Mouse (Mus musculus) E14TG2a.4 (cell line): ENCODE data around the gene Gk2.

Experiments
- H3K27me3 ChIP-seq: 2 replicates; pipeline ENCODE4 v1.6.1; 2014; ENCODE audit warnings: low read length, control low read depth; ENCODE audit not compliant: insufficient read depth
- H3K36me3 ChIP-seq: 2 replicates; pipeline ENCODE4 v1.6.1; 2014; ENCODE audit warnings: low read length, control low read depth; ENCODE audit not compliant: insufficient read depth
- H3K4me1 ChIP-seq: replicated peaks from 2 replicates; pipeline ENCODE4 v1.6.1; 2014; ENCODE audit warnings: low read depth, low read length, control low read depth
- H3K4me3 ChIP-seq: replicated peaks from 2 replicates; pipeline ENCODE4 v1.5.1; 2014; ENCODE audit warnings: mild to moderate bottlenecking, low read length
- H3K9me3 ChIP-seq: 2 replicates; pipeline ENCODE4 v1.6.1; 2014; ENCODE audit warnings: low read length, control low read depth
- CTCF ChIP-seq: conservative IDR thresholded peaks from 2 replicates; pipeline ENCODE4 v1.5.1; 2014; ENCODE audit warnings: low read length
- NANOG ChIP-seq: IDR thresholded peaks from 2 replicates; pipeline ENCODE4 v1.6.1; 2014; ENCODE audit warnings: borderline replicate concordance, low read length, mixed read lengths
- POU5F1 ChIP-seq: IDR thresholded peaks from 2 replicates; pipeline ENCODE4 v1.6.1; 2014; ENCODE audit warnings: low read length, borderline replicate concordance

The Gk2 gene

DNA sequence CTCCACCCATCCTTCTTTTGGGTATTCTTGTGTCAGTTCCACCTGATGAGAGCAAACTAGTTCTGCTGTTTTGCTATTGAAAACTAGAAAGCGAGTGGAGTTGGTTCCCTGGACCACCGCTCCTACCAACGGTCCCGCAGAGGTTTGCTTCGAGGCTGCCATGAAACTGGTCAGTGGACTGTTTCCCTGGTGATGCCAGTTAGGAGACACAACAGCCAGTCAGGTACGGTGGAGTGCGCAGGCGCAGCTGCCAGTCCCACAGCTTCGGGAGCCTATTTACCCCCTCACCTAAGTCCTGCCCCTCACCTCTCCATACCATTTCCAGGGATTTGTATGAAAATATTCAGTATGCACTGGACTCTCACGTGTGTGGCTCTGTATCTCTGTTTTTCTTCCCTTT lies at the start of gene Gk2:
Gene Gk2 (minus strand): TSS at position 206 of the 400 bp plus-strand sequence.
- Histone ChIP-seq H3K36me3 (no peaks in the 10 kb centered on the region), H3K4me3 (no peak within 1 kb of the TSS)
- TF ChIP-seq CTCF = no peak
- no peak for TF ChIP-seq NANOG
- no peak for TF ChIP-seq POU5F1

DNA sequence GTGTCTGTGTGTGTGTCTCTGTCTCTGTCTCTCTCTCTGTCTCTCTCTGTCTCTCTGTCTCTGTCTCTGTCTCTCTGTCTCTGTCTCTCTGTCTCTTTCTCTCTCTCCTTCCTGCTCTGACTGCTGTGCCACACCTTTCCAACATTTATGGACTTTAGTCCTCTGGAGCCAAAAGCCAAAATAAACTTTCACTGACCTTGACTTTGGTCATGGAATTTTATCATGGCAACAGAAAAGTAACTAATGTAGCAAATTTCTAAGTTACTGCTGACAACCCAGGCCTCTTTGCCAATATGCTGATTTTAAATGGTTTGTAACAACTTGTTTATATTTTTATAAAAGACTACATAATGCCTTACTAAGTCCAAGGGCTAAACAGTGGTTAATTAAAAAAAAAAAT lies 41.2 kb upstream of the Gk2 start:
- TF ChIP-seq NANOG (no peak), CTCF (no peak), POU5F1 (no peak)
- Histone ChIP-seq H3K4me3 (no peak overlapping the region), H3K36me3 (no peaks in the 10 kb centered on the region), H3K27me3 (no peaks in the 10 kb centered on the region), H3K9me3 (no peaks in the 10 kb centered on the region), H3K4me1 (no peaks in the 10 kb centered on the region)

More for the DNA sequence above, at the start of gene Gk2:
- H3K9me3 ChIP-seq = no peaks in the 10 kb centered on the region
- no peaks in the 10 kb centered on the region for H3K27me3 ChIP-seq
- no peaks in the 10 kb centered on the region for H3K4me1 ChIP-seq

DNA sequence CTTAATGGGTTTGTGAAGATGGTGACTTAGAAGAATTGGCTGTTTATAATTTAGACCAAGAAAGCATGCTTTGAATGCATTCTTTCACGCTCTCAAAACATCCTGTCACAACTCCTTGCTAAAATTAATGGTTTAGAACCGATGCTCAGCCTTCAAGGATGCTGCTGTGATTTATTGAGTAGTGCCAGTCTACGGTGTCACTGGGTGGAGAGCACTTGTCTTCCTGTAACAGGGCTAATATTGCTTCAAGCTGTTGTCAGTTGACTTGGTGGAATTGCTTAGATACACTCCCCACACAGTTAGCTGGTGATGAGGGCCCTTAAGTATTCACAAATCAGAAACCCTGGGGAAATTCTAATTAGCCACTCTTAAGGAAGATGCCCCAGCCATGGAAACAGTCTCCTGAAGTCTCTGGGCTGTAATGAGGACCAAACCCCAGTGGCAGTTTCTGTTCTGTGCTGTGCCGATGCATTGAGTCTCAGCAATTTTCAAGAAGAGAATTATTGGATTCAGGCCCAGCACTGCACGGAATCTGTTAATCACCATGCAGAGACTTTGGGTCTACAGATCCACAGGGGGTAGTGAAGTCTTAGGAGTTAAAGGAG lies 38.8 kb upstream of the Gk2 start:
- Histone ChIP-seq H3K4me1 (no peaks in the 10 kb centered on the region), H3K9me3 (no peaks in the 10 kb centered on the region), H3K4me3 (no peak overlapping the region), H3K27me3 (no peaks in the 10 kb centered on the region), H3K36me3 (no peaks in the 10 kb centered on the region)
- TF ChIP-seq CTCF (no peak), NANOG (no peak)

DNA sequence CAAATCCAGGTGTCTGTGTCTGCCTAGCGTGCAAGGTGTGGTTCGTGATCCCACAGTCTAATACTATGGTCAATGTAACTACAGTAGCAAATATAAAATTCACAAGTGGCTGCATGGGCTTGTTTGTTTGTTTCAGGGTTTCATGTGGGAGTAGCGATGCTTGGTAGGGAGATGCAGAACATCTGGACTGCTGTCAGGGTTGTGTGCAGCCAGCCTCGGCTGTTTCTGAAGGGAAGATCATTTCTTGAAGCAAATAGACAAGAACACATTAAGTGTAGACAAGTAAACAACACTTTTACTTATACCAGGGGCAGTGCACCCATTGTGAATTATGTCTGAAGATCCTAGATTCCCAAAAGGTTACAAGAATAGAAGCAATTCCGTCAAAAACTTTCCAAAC lies 36.6 kb upstream of the Gk2 start:
- Histone ChIP-seq H3K27me3 (no peaks in the 10 kb centered on the region), H3K4me1 (no peaks in the 10 kb centered on the region), H3K36me3 (no peaks in the 10 kb centered on the region), H3K9me3 (no peaks in the 10 kb centered on the region), H3K4me3 (no peak overlapping the region)
- TF ChIP-seq POU5F1 = no peak
- no peak for TF ChIP-seq CTCF
- TF ChIP-seq NANOG = no peak

DNA sequence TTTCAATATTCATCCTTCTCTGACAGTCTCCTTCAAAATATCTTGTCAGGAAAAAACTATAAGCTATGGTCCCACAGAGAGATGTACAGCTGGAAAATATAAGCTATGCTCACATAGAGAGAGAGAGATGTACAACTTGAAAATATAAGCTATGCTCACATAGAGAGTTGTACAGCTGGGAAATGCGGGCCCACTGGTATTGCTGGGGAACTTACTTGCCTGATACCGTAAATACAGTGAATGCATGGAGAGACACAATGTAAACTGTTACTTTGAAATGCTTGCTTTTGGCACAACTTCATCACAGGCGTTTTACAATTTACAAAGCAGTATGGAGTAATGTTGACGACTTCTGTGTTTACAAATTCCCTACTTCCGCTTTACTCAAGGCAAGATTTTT lies 29.3 kb upstream of the Gk2 start:
- Histone ChIP-seq H3K27me3 (no peaks in the 10 kb centered on the region), H3K9me3 (no peaks in the 10 kb centered on the region), H3K36me3 (no peaks in the 10 kb centered on the region), H3K4me3 (no peak overlapping the region), H3K4me1 (no peaks in the 10 kb centered on the region)
- TF ChIP-seq NANOG = no peak
- TF ChIP-seq POU5F1 = no peak
- TF ChIP-seq CTCF = no peak

DNA sequence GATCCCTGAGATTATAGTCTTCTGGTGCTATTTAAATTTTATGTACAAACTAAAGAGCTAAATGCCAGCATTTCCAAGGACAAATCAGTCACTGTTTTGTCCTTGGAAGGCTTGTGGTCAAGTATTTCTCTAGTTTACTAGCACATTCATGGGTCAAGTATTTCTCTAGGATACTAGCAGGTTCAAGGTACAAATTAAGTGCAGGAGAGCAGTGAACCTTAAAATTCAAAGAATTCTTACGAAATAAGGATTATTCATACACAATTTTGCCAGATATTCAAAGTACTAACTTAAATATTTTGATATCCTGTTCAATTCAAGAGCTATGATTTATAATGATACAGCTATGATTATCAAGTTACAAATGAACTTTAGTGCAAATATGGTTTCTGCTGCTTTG lies 23.2 kb upstream of the Gk2 start:
- TF ChIP-seq NANOG = no peak
- no peak for TF ChIP-seq CTCF
- TF ChIP-seq POU5F1 = no peak
- no peaks in the 10 kb centered on the region for H3K4me1 ChIP-seq

GRCm38 (mm10) chr5:97467246-97467645 lies 10.4 kb upstream of the Gk2 start:
- no peaks in the 10 kb centered on the region for H3K36me3 ChIP-seq
- TF ChIP-seq NANOG = no peak
- TF ChIP-seq POU5F1 = no peak
- no peak for TF ChIP-seq CTCF
- H3K4me1 ChIP-seq = no peaks in the 10 kb centered on the region
- no peak overlapping the region for H3K4me3 ChIP-seq
- H3K9me3 ChIP-seq = no peaks in the 10 kb centered on the region
- H3K27me3 ChIP-seq = no peaks in the 10 kb centered on the region

More for the DNA sequence above, 23.2 kb upstream of the Gk2 start:
- Histone ChIP-seq H3K4me3 (no peak overlapping the region), H3K9me3 (no peaks in the 10 kb centered on the region), H3K27me3 (no peaks in the 10 kb centered on the region), H3K36me3 (no peaks in the 10 kb centered on the region)

GRCm38 (mm10) chr5:97466430-97467158 lies 9.8 kb upstream of the Gk2 start:
- no peaks in the 10 kb centered on the region for H3K9me3 ChIP-seq
- H3K27me3 ChIP-seq = no peaks in the 10 kb centered on the region
- TF ChIP-seq POU5F1 = no peak
- TF ChIP-seq NANOG = no peak
- TF ChIP-seq CTCF = no peak
- H3K36me3 ChIP-seq = no peaks in the 10 kb centered on the region
- no peak overlapping the region for H3K4me3 ChIP-seq
- H3K4me1 ChIP-seq = no peaks in the 10 kb centered on the region
